Mouse (Mus musculus) midbrain, embryonic 15.5 days (tissue): ENCODE data around the gene Opa1. TPM values are rescaled to one million over a fixed set of nuclear protein-coding genes. Genes with fewer than 3 reads are reported as not detected.

Experiments
- ATAC-seq: fragments of 200-750 bp; cut with Nextera tagmentation; replicated peaks from 2 replicates; pipeline ENCODE4 v1.8.0; 2017; ENCODE audit warnings: moderate TSS enrichment
- H3K27ac ChIP-seq: fragments of 300-500 bp; sonication (generic); 2 replicates; pipeline ENCODE4 v1.5.1; 2015; ENCODE audit warnings: mild to moderate bottlenecking, inconsistent platforms
- H3K27me3 ChIP-seq: fragments of 300-500 bp; sonication (generic); replicated peaks from 2 replicates; pipeline ENCODE4 v1.6.1; 2015; ENCODE audit warnings: inconsistent platforms
- H3K36me3 ChIP-seq: fragments of 300-500 bp; sonication (generic); replicated peaks from 2 replicates; pipeline ENCODE4 v1.6.1; 2015; ENCODE audit warnings: inconsistent platforms
- H3K4me1 ChIP-seq: fragments of 300-500 bp; sonication (generic); 2 replicates; pipeline ENCODE4 v1.6.1; 2015; ENCODE audit warnings: inconsistent platforms
- H3K4me2 ChIP-seq: fragments of 300-500 bp; sonication (generic); 2 replicates; pipeline ENCODE4 v1.6.1; 2015; ENCODE audit warnings: inconsistent platforms, mild to moderate bottlenecking, moderate library complexity
- H3K4me3 ChIP-seq: fragments of 300-500 bp; sonication (generic); 2 replicates; pipeline ENCODE4 v1.5.1; 2015; ENCODE audit warnings: mild to moderate bottlenecking, inconsistent platforms
- H3K9ac ChIP-seq: fragments of 300-500 bp; sonication (generic); 2 replicates; pipeline ENCODE4 v1.6.1; 2015; ENCODE audit warnings: mild to moderate bottlenecking, inconsistent platforms
- H3K9me3 ChIP-seq: fragments of 300-500 bp; sonication (generic); 2 replicates; pipeline ENCODE4 v1.6.1; 2016; ENCODE audit warnings: inconsistent platforms
- WGBS: fragments of 180-500 bp; shearing (Covaris S2); methylation state at CpG from one replicate; pipeline ENCODE4 v1.1.7; 2015; ENCODE audit warnings: mixed read lengths; 5-methylcytosine and 5-hydroxymethylcytosine counted together
- polyA plus RNA-seq: library from polyadenylated mRNA; unstranded; fragments of >200 nt; fragmentation: Nextera tagmentation; extraction: Ambion mirVana; gene quantifications from 2 replicates; pipeline ENCODE4 v1.2.1, GENCODE M21; 2015

Gene Opa1
- polyA plus RNA-seq: 45.1 and 48.5 TPM in 2 replicates

GRCm38 (mm10) chr16:29579167-29579786, at the start of gene Opa1:
Gene Opa1, plus strand, starts transcription at chr16:29579334.
- H3K27ac ChIP-seq: peak within 1 kb of the TSS; percentile 70
- peak within 1 kb of the TSS; percentile 93 for H3K4me2 ChIP-seq
- no peaks in the 10 kb centered on the region for H3K9me3 ChIP-seq
- H3K27me3 ChIP-seq: no peaks in the 10 kb centered on the region
- H3K4me1 ChIP-seq: peaks cover 14% of the 10 kb centered on the region
- under 1% methylated on average over 39 of the region's 39 CpGs for WGBS
- peak within 1 kb of the TSS; percentile 93 for H3K4me3 ChIP-seq
- H3K36me3 ChIP-seq: no peaks in the 10 kb centered on the region
- ATAC-seq: peak; percentile 97
- H3K9ac ChIP-seq: peak within 1 kb of the TSS; percentile 92

GRCm38 (mm10) chr16:29533641-29534040, 45.5 kb upstream of the Opa1 start:
- Histone ChIP-seq H3K9me3 (no peaks in the 10 kb centered on the region), H3K4me3 (no peak overlapping the region), H3K36me3 (no peaks in the 10 kb centered on the region), H3K27me3 (no peaks in the 10 kb centered on the region), H3K4me1 (no peaks in the 10 kb centered on the region), H3K4me2 (no peak overlapping the region), H3K27ac (no peak overlapping the region), H3K9ac (no peak overlapping the region)
- 84% methylated on average over 6 of the region's 6 CpGs for whole genome bisulfite sequencing
- no peak for ATAC-seq

GRCm38 (mm10) chr16:29535866-29536265, 43.3 kb upstream of the Opa1 start:
- Histone ChIP-seq H3K4me3 (no peak overlapping the region), H3K27me3 (no peaks in the 10 kb centered on the region), H3K9me3 (no peaks in the 10 kb centered on the region), H3K27ac (no peak overlapping the region), H3K36me3 (no peaks in the 10 kb centered on the region), H3K4me2 (no peak overlapping the region), H3K9ac (no peak overlapping the region), H3K4me1 (no peaks in the 10 kb centered on the region)
- ATAC-seq: no peak
- WGBS: 84% methylated on average over 4 of the region's 4 CpGs

GRCm38 (mm10) chr16:29536411-29537204, 42.5 kb upstream of the Opa1 start:
- WGBS: 71% methylated on average over 15 of the region's 15 CpGs
- no peak overlapping the region for H3K4me2 ChIP-seq
- H3K27me3 ChIP-seq: no peaks in the 10 kb centered on the region
- no peaks in the 10 kb centered on the region for H3K4me1 ChIP-seq
- H3K9me3 ChIP-seq: no peaks in the 10 kb centered on the region
- no peak overlapping the region for H3K27ac ChIP-seq
- H3K36me3 ChIP-seq: no peaks in the 10 kb centered on the region
- ATAC-seq: peak; percentile 63; the same call in 1 of the 2 replicates
- no peak overlapping the region for H3K9ac ChIP-seq
- no peak overlapping the region for H3K4me3 ChIP-seq

- no peaks in the 10 kb centered on the region for H3K27me3 ChIP-seq
- H3K4me3 ChIP-seq: no peak overlapping the region
- no peak overlapping the region for H3K4me2 ChIP-seq
- ATAC-seq: no peak
- no peak overlapping the region for H3K9ac ChIP-seq
- no peak overlapping the region for H3K27ac ChIP-seq
- H3K36me3 ChIP-seq: no peaks in the 10 kb centered on the region
- no peaks in the 10 kb centered on the region for H3K4me1 ChIP-seq
- no peaks in the 10 kb centered on the region for H3K9me3 ChIP-seq
Measured at GRCm38 (mm10) chr16:29539906-29540305, 39.2 kb upstream of the Opa1 start.

- no peak overlapping the region for H3K27ac ChIP-seq
- H3K4me1 ChIP-seq: no peaks in the 10 kb centered on the region
- no peak overlapping the region for H3K9ac ChIP-seq
- H3K9me3 ChIP-seq: no peaks in the 10 kb centered on the region
- no peak overlapping the region for H3K4me2 ChIP-seq
- H3K36me3 ChIP-seq: no peaks in the 10 kb centered on the region
- WGBS: 73% methylated on average over 11 of the region's 11 CpGs
- no peaks in the 10 kb centered on the region for H3K27me3 ChIP-seq
- no peak overlapping the region for H3K4me3 ChIP-seq
- ATAC-seq: no peak
Measured at GRCm38 (mm10) chr16:29541261-29541683, 37.9 kb upstream of the Opa1 start.

- Histone ChIP-seq H3K4me3 (no peak within 1 kb of the TSS), H3K36me3 (no peaks in the 10 kb centered on the region), H3K27me3 (no peaks in the 10 kb centered on the region), H3K4me1 (no peaks in the 10 kb centered on the region), H3K9me3 (no peaks in the 10 kb centered on the region), H3K4me2 (no peak within 1 kb of the TSS), H3K9ac (no peak within 1 kb of the TSS), H3K27ac (no peak within 1 kb of the TSS)
- ATAC-seq: no peak
- WGBS: 88% methylated on average over 11 of the region's 11 CpGs
Measured at GRCm38 (mm10) chr16:29544829-29545228, 34.3 kb upstream of the Opa1 start, which contains the start of gene Atp13a4. Gene Atp13a4, minus strand, starts transcription at chr16:29544864.

GRCm38 (mm10) chr16:29559667-29560066, 19.5 kb upstream of the Opa1 start:
- H3K9me3 ChIP-seq: no peaks in the 10 kb centered on the region
- H3K36me3 ChIP-seq: no peaks in the 10 kb centered on the region
- no peak overlapping the region for H3K27ac ChIP-seq
- H3K27me3 ChIP-seq: peaks cover 6% of the 10 kb centered on the region
- H3K4me2 ChIP-seq: no peak overlapping the region
- no peak overlapping the region for H3K4me3 ChIP-seq
- WGBS: 84% methylated on average over 5 of the region's 5 CpGs
- H3K4me1 ChIP-seq: peaks cover 5% of the 10 kb centered on the region; the same call in 1 of the 2 replicates
- no peak overlapping the region for H3K9ac ChIP-seq
- no peak for ATAC-seq

GRCm38 (mm10) chr16:29560454-29560853, 18.7 kb upstream of the Opa1 start:
- WGBS: 47% methylated on average over 10 of the region's 10 CpGs
- ATAC-seq: peak; percentile 66
- Histone ChIP-seq H3K27me3 (peaks cover 8% of the 10 kb centered on the region), H3K36me3 (no peaks in the 10 kb centered on the region), H3K4me3 (no peak overlapping the region), H3K9ac (no peak overlapping the region), H3K9me3 (no peaks in the 10 kb centered on the region), H3K27ac (no peak overlapping the region), H3K4me2 (peak overlapping the region; percentile 5; the same call in 1 of the 2 replicates), H3K4me1 (peaks cover 5% of the 10 kb centered on the region; the same call in 1 of the 2 replicates)

- peak overlapping the region; percentile 5; the same call in 1 of the 2 replicates for H3K4me2 ChIP-seq
Measured at GRCm38 (mm10) chr16:29560869-29561268, 18.3 kb upstream of the Opa1 start.

GRCm38 (mm10) chr16:29574013-29574412, 5.1 kb upstream of the Opa1 start:
- Histone ChIP-seq H3K27me3 (no peaks in the 10 kb centered on the region; the same call in 1 of the 2 replicates), H3K4me2 (no peak overlapping the region), H3K4me3 (no peak overlapping the region), H3K27ac (no peak overlapping the region), H3K4me1 (no peaks in the 10 kb centered on the region), H3K36me3 (no peaks in the 10 kb centered on the region), H3K9me3 (no peaks in the 10 kb centered on the region), H3K9ac (no peak overlapping the region)
- WGBS: 80% methylated on average over 4 of the region's 4 CpGs
- no peak for ATAC-seq

More at GRCm38 (mm10) chr16:29560869-29561268, 18.3 kb upstream of the Opa1 start:
- peak; percentile 80 for ATAC-seq
- no peak overlapping the region for H3K27ac ChIP-seq
- H3K4me1 ChIP-seq: peaks cover 5% of the 10 kb centered on the region; the same call in 1 of the 2 replicates
- H3K36me3 ChIP-seq: no peaks in the 10 kb centered on the region
- no peak overlapping the region for H3K9ac ChIP-seq
- H3K9me3 ChIP-seq: no peaks in the 10 kb centered on the region
- peaks cover 8% of the 10 kb centered on the region for H3K27me3 ChIP-seq
- H3K4me3 ChIP-seq: no peak overlapping the region
- WGBS: 6% methylated on average over 7 of the region's 7 CpGs

- no peak overlapping the region for H3K27ac ChIP-seq
- no peaks in the 10 kb centered on the region for H3K36me3 ChIP-seq
- no peak overlapping the region for H3K9ac ChIP-seq
- H3K4me3 ChIP-seq: no peak overlapping the region
- no peaks in the 10 kb centered on the region for H3K9me3 ChIP-seq
- no peak overlapping the region for H3K4me2 ChIP-seq
- no peak for ATAC-seq
- no peaks in the 10 kb centered on the region; the same call in 1 of the 2 replicates for H3K27me3 ChIP-seq
- WGBS: 9% methylated on average over 5 of the region's 5 CpGs
- peaks cover 10% of the 10 kb centered on the region for H3K4me1 ChIP-seq
Measured at GRCm38 (mm10) chr16:29575620-29576019, 3.5 kb upstream of the Opa1 start.
